Mouse (Mus musculus): ENCODE data around the gene Usp9x.
A peak's percentile ranks its signal among the peaks of the same experiment; 100 is the strongest.

Gene Usp9x

DNA sequence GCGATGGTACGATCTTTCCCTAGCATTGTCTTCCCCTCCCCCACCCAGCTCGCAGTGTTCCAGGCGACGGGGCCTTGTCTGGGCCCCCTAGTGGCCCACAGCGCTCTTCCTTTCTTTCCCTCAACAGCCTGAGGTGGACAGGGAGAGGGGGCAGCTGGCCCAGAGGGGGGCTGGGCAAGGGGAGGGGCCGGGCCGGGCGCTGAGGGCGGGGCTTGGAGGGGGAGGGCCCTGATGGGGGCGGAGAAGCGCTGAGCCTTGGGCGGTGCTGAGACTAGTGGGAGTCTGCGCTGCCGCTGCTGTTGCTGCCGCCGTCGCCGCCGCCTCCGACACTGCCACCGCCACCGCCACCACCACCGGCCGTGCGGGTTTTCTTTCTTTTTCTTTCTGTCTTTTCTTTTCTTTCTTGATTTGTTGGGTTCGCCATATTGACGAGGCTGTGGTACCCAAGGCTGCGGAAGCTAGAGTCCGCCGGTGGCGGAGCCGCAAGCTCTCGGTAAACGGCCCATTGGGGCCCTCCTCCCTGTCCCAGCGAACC is at the start of gene Usp9x:
Gene Usp9x, plus strand, starts transcription at position 258 of the 535 bp plus-strand sequence.
- H3K27me3 ChIP-seq (ENCODE audit: control insufficient read depth, insufficient read depth, low read length, poor library complexity, severe bottlenecking), result no peaks in the 10 kb centered on the region
- peak; percentile 89 for DNase-seq (ENCODE audit: low read depth, low spot score)

DNA sequence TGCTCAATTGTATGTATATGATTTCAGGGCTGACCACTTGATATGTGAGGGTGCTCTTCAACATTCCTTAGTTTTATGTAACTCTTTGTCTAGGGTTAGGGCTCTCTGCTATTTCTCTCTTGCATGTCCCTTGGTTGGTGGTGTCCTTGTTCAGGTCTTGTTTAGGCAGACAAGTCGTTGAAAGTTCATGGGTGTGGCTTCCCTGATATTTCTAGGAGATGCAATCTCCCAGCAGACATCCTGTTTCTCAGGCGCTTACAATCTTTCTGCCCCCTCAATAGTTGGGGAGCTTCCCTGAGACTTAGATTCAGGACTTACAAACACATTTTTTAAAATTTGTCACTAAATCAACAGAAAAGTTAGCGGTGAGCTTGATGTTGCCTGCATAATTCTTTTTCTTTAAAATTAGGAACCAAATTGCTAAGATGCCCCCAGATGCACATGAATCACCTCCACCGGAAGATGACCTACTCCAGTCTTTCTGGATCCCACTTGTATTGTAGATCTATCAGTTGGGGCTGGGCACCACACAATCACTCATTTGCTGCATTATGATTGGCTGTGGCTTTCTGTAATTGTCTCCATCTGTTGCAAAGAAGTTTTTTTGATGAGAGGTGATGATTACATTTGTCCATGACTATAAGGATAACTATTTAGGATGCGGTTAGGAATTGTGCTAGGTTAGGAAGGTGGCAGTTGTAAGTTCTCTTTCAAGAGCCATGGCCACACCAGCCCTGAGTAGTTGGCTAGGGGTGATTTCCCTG is 48.6 kb upstream of the Usp9x start:
- no peaks in the 10 kb centered on the region for H3K27me3 ChIP-seq (ENCODE audit: control insufficient read depth, insufficient read depth, low read length, poor library complexity, severe bottlenecking)
- no peaks in the 10 kb centered on the region for H3K36me3 ChIP-seq (ENCODE audit: control insufficient read depth, insufficient read depth, low read length, poor library complexity, severe bottlenecking)
- no peak for DNase-seq (ENCODE audit: low read depth, low spot score)

More for the DNA sequence above, at the start of gene Usp9x:
- H3K36me3 ChIP-seq (ENCODE audit: control insufficient read depth, insufficient read depth, low read length, poor library complexity, severe bottlenecking), result no peaks in the 10 kb centered on the region

DNA sequence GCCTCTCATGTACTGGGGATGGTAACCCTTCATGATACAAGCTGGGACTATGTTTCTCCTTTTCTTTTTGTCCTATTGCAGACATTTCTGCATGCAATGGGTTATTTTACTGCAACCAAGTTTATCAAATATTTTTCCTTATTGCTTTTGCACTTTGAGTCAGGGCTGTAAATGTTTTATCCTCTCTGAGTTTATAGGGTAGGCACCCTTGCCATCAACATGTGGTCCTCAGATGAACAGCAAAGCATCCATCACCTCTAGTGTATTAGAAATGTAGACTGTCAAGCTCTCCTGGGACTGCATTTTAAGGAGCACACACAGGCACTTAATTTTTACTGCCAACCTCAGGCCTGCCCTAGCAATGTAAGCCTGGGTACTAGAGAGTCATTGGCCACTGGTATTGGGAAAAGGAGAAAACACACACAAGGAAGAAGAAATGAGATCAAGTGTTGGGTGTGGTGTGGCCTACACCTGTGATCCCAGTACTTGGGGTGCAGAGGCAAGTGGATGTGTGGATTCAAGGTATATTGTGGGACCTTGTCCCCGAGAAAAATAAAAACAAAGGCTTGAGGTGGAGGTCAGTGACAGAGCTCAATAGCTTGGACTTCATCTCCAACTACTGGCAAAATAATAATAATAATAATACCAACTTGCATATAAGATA is 46.6 kb upstream of the Usp9x start:
- Histone ChIP-seq H3K27me3 (ENCODE audit: control insufficient read depth, insufficient read depth, low read length, poor library complexity, severe bottlenecking) (no peaks in the 10 kb centered on the region), H3K36me3 (ENCODE audit: control insufficient read depth, insufficient read depth, low read length, poor library complexity, severe bottlenecking) (no peaks in the 10 kb centered on the region)
- DNase-seq (ENCODE audit: low read depth, low spot score), result no peak

DNA sequence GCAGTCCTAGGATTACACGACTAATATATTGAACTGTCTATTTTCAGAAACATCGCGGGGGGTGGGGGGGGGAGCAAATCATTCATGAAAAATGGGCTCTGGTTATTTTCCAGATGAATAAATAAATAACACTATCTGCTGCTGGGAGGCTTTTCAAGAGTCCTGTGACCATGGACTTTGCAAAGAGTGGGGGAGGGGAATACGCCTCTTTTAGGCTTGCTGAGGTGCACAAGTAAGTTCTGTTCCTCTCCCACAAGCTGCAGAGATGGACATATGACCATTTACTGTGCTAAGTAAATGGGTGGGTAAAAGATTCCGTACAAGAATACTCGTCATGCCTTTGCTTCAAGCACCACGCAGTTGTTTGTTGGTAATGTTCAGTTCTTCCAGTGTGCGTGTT is 46.0 kb upstream of the Usp9x start:
- Histone ChIP-seq H3K27me3 (ENCODE audit: control insufficient read depth, insufficient read depth, low read length, poor library complexity, severe bottlenecking) (no peaks in the 10 kb centered on the region), H3K36me3 (ENCODE audit: control insufficient read depth, insufficient read depth, low read length, poor library complexity, severe bottlenecking) (no peaks in the 10 kb centered on the region)
- DNase-seq (ENCODE audit: low read depth, low spot score), result no peak

DNA sequence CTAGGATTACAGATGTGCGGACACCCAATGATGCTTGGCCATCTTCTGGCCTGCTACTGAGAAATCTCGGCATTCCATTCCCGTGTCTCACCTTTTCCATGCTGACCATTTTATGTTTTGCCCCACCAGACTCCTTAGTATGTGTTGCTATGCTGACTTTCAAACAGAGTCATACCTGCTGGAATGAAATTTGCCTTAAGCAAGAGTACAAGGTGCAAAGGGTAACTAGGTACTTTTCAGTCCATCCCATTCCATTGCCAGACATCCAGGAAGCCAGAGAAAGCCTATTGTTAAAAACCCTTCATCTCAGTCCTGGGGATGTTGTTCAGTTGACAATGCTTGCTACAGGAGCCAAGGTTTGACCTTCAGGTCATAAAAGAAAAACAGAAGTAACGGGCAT is 43.1 kb upstream of the Usp9x start:
- H3K36me3 ChIP-seq (ENCODE audit: control insufficient read depth, insufficient read depth, low read length, poor library complexity, severe bottlenecking), result no peaks in the 10 kb centered on the region
- H3K27me3 ChIP-seq (ENCODE audit: control insufficient read depth, insufficient read depth, low read length, poor library complexity, severe bottlenecking), result no peaks in the 10 kb centered on the region
- no peak for DNase-seq (ENCODE audit: low read depth, low spot score)

DNA sequence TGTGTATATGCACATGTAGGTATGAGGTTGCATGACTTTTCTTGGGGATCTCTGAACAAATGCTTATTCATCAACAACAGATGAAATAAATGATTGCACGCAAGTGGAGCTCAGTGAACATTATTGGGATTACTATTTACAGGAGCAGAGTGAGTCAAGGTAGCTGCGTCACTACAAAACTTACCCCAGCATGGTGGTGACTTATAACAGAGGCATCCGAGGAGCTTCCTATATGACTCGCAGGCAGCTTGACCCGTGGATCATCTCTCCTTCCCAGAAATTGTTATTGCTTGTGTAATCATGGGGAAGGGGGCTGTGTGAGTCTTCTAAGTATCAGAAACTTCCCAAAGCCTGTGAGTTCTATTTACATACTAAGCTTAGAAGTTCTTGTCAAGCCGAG is 41.3 kb upstream of the Usp9x start:
- DNase-seq (ENCODE audit: low read depth, low spot score), result no peak
- Histone ChIP-seq H3K36me3 (ENCODE audit: control insufficient read depth, insufficient read depth, low read length, poor library complexity, severe bottlenecking) (no peaks in the 10 kb centered on the region), H3K27me3 (ENCODE audit: control insufficient read depth, insufficient read depth, low read length, poor library complexity, severe bottlenecking) (no peaks in the 10 kb centered on the region)

DNA sequence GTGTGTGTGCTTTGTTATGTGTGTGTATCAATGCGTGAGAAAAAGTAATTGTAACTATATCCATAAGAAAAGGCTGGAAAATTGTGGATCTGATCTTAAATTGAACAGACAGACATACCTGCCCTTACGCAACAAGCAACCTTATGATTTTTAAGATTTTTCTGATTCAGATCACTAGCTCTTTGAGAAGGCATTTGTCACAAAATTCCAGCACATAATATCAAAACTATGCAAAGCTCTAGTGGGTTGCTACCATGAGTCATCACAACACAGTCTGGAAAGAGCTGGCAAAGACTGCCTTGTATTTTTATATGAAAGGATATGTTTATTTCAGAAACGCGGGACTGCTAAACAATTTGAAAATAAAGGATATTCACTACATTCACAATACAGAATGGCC is 34.2 kb upstream of the Usp9x start:
- DNase-seq (ENCODE audit: low read depth, low spot score), result no peak
- Histone ChIP-seq H3K36me3 (ENCODE audit: control insufficient read depth, insufficient read depth, low read length, poor library complexity, severe bottlenecking) (no peaks in the 10 kb centered on the region), H3K27me3 (ENCODE audit: control insufficient read depth, insufficient read depth, low read length, poor library complexity, severe bottlenecking) (no peaks in the 10 kb centered on the region)

DNA sequence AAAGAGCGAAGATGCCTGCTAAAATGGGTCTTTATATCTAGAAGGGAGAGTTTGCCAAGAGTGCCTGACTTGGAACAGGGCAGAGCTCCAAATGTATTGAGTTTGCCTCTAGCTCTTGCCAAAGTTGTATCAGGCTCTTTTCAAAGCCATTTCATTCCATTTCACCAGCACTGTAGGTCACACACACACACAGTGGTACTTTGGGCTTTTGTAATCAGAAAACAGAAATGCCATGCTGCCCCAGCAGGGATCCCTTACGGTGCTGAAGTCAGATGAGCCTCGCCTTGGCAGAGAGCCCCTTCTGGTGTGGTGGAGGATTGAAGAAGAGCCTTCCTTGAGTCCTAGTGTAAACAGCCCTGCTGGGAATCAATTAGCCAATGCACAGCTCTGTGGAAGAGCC is 32.1 kb upstream of the Usp9x start:
- no peaks in the 10 kb centered on the region for H3K27me3 ChIP-seq (ENCODE audit: control insufficient read depth, insufficient read depth, low read length, poor library complexity, severe bottlenecking)

DNA sequence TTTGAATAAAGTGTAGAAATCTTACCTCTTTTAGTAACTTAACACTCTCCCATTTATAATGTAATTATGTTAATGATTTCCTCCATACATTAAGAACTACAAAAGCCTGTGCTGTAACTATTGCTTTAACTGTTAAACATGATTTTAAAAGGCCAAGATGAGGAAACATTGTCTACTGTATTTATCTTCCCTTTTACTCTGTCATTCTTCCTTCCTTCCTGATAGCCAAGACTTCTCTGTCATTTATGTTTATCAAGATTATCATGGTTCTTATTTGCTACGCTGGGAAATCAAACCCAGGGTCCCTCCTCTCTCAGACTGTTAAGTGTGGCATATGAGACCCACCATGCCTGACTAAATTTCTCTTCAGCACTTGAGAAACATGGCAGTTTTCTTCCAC is 30.9 kb upstream of the Usp9x start:
- no peak for DNase-seq (ENCODE audit: low read depth, low spot score)
- no peaks in the 10 kb centered on the region for H3K27me3 ChIP-seq (ENCODE audit: control insufficient read depth, insufficient read depth, low read length, poor library complexity, severe bottlenecking)

More for the DNA sequence above, 32.1 kb upstream of the Usp9x start:
- no peak for DNase-seq (ENCODE audit: low read depth, low spot score)
- no peaks in the 10 kb centered on the region for H3K36me3 ChIP-seq (ENCODE audit: control insufficient read depth, insufficient read depth, low read length, poor library complexity, severe bottlenecking)

DNA sequence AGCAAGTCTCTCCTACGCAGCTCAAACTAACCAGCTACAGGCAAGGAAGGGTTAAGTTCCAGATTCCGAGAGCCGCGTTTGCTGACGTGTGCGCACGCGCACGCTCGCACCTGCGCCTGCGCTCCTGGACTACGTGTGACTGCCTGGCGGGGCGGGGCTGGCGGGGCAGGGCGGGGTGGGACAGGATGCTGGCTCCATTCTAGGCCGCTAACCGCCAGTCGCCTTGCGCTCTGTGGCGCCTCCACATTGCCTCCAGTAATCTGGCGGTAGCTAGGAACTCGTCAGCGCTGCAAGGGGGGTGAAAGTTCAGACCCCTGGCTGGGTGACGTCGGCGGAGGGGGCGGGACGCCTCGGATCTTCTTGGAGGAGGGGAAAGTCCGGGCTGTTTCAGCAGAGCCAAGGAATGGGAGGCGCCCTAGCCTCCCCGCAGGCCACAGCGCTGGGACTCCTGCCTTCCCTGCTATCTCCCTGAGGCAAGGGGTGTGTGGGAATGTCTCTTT is 29.6 kb upstream of the Usp9x start:
- Histone ChIP-seq H3K36me3 (ENCODE audit: control insufficient read depth, insufficient read depth, low read length, poor library complexity, severe bottlenecking) (no peaks in the 10 kb centered on the region), H3K27me3 (ENCODE audit: control insufficient read depth, insufficient read depth, low read length, poor library complexity, severe bottlenecking) (no peaks in the 10 kb centered on the region)
- peak; percentile 94 for DNase-seq (ENCODE audit: low read depth, low spot score)

More for the DNA sequence above, 30.9 kb upstream of the Usp9x start:
- no peaks in the 10 kb centered on the region for H3K36me3 ChIP-seq (ENCODE audit: control insufficient read depth, insufficient read depth, low read length, poor library complexity, severe bottlenecking)

DNA sequence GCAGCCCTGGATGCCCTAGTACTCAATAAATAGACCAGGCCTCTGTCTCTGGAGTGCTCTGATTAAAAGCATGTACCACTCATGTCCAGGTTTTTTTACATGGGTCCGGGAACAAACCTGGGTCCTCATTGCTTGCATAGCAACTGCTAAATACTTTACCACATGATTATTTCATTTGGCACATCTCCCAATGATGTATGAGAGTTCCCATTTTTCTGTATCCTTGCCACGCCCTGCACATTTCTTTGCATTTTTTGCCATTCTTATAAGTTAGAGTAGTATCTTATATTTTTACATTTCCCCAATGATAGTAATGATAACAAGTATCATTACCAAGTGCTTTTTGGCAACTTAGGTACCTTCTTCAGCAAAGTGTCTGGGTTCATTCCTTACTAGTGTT is 27.5 kb upstream of the Usp9x start:
- no peaks in the 10 kb centered on the region for H3K27me3 ChIP-seq (ENCODE audit: control insufficient read depth, insufficient read depth, low read length, poor library complexity, severe bottlenecking)
- no peak for DNase-seq (ENCODE audit: low read depth, low spot score)
- no peaks in the 10 kb centered on the region for H3K36me3 ChIP-seq (ENCODE audit: control insufficient read depth, insufficient read depth, low read length, poor library complexity, severe bottlenecking)

DNA sequence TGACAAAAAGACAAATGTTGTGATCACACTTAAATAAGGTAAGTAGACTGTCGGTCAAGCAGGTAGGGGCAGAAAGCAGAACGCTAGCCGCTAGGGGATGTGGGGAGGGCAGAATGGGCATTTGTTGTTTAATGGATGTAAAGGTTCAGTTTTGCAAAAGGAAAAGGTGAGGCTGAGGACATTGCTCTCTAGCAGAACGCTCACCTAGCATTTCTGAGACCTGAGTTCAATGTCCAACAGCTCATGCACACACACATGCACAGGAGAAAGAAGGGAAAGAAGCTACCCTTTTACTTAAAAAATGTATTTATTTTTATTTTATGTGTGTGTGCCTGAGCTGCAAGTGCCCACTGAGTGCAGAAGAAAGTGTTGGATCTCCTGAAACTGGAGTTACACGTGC is 26.6 kb upstream of the Usp9x start:
- no peaks in the 10 kb centered on the region for H3K36me3 ChIP-seq (ENCODE audit: control insufficient read depth, insufficient read depth, low read length, poor library complexity, severe bottlenecking)

DNA sequence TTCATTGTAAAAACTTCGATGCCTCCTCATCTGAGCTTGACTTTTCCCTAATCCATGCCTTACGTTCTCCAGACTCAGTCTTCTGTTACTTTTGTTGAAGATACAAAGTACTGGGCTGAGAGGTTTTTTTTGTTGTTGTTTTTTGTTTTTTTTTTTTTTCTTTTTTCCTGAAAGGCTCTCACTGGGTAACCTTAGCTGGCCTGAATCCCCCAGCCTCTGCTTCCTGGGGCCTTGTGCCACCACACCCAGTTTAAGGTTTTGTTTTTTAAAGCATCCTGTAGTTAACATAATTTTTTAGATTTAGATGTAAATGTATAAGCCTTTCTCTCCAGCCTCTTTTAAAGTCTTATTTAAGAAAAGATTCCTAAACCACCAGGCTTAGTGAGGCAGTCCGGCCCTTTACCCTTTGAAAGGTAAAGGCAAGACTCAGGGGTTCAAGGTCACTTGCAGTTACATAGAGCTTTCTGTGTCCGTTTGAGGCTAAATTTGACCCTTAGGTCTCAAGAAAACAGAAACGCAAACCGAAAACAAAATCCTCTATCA is 24.3 kb upstream of the Usp9x start:
- no peak for DNase-seq (ENCODE audit: low read depth, low spot score)

More for the DNA sequence above, 26.6 kb upstream of the Usp9x start:
- H3K27me3 ChIP-seq (ENCODE audit: control insufficient read depth, insufficient read depth, low read length, poor library complexity, severe bottlenecking), result no peaks in the 10 kb centered on the region
- DNase-seq (ENCODE audit: low read depth, low spot score), result no peak

DNA sequence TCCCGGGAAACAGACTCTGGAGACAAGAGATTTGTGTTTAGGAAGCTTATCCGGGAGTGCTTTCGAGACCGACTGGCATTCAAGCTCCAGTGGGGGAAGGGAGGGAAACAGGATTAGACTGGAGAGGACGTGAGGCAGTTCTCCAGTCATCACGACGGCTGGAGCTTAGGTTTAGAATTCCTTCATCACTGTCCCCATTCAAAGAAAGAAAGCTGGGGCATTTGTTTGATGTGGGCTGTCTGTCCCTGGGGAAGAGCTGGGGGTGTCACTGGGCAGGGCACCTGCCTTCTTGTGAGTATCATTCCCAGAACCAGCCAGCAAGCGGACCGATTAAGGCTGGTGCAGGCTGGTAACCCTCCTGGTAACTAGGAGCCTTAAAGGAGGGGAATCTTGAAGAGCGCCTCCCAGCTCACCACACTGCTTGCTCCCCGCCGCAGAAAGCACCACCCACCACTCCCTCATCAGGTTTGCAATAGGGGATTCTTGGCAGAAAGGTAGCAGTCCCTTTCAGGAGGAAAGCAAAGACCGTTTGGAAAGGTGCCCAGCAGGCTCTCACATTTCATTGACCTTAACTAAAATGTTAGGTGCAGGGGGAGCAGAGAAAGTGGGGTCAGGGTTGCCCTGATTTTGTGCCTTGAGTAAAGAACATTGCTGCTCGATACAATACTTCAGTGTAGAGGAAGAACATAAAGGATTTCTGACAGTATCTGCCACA is 23.5 kb upstream of the Usp9x start:
- Histone ChIP-seq H3K27me3 (ENCODE audit: control insufficient read depth, insufficient read depth, low read length, poor library complexity, severe bottlenecking) (no peaks in the 10 kb centered on the region), H3K36me3 (ENCODE audit: control insufficient read depth, insufficient read depth, low read length, poor library complexity, severe bottlenecking) (no peaks in the 10 kb centered on the region)
- DNase-seq (ENCODE audit: low read depth, low spot score), result no peak

More for the DNA sequence above, 24.3 kb upstream of the Usp9x start:
- Histone ChIP-seq H3K36me3 (ENCODE audit: control insufficient read depth, insufficient read depth, low read length, poor library complexity, severe bottlenecking) (no peaks in the 10 kb centered on the region), H3K27me3 (ENCODE audit: control insufficient read depth, insufficient read depth, low read length, poor library complexity, severe bottlenecking) (no peaks in the 10 kb centered on the region)

Measured in splenic B cell, adult 2 months (primary cell).